Mouse (Mus musculus) C2C12 (cell line): ENCODE data around the gene Sfxn5.

Source experiments
- CTCF ChIP-seq: IDR thresholded peaks from one replicate; pipeline ENCODE4 v1.5.1; 2011; ENCODE audit not compliant: control insufficient read depth, insufficient read depth, insufficient read length
- USF1 ChIP-seq: IDR thresholded peaks from one replicate; pipeline ENCODE4 v1.6.1; 2011; ENCODE audit warnings: low read depth, mild to moderate bottlenecking, control low read depth, moderate library complexity

- TF ChIP-seq CTCF (no peak), USF1 (no peak)
Measured at GRCm38 (mm10) chr6:85335352-85335751, 2.1 kb upstream of the Sfxn5 start.
